Comparison of ENCODE assay signal across 10 mouse cellular contexts in genomic region chr5:66532827-66533226, GRCm38 (mm10).
DNase-seq lines count a peak whose midpoint lies in the region; ATAC-seq and TF ChIP-seq lines count a peak whose summit lies in the region.
"Had no signal": no experiment of that assay in that cellular context is flagged by ENCODE, and none has a peak within 500 bp of the region (broad histone marks: within the 10 kb centered on the region; RNA-seq: fewer than 3 reads in every experiment).

No protein-coding gene starts in this region.

- peaks cover 4% of the 10 kb centered on the region; the same call in 1 of the 2 replicates for H3K4me1 ChIP-seq in lung, postnatal 0 days (ENCODE audit: insufficient read depth, low read depth, low read length)

- H3K4me2 ChIP-seq in lung, postnatal 0 days (replicated peaks; ENCODE audit: low read depth, low read length) = no peak overlapping the region
- H3K4me2 ChIP-seq: hindbrain, embryonic 15.5 days had no signal

- H3K4me3 ChIP-seq in layer of hippocampus, adult 2 months = no peak overlapping the region
- no peak overlapping the region for H3K4me3 ChIP-seq in lung, postnatal 0 days (ENCODE audit: low read depth, low read length)
- H3K4me3 ChIP-seq: hindbrain, embryonic 15.5 days had no signal

- TF ChIP-seq CTCF in layer of hippocampus, adult 2 months (conservative IDR thresholded peaks at IDR 0.05) = no peak
- no peak for TF ChIP-seq CTCF in lung, postnatal 0 days (IDR thresholded peaks at IDR 0.05)

- TF ChIP-seq EP300 in lung, postnatal 0 days (IDR thresholded peaks at IDR 0.05) = no peak

- H3K36me3 ChIP-seq in lung, postnatal 0 days (ENCODE audit: insufficient read depth, low read length) = no peaks in the 10 kb centered on the region
- H3K36me3 ChIP-seq: hindbrain, embryonic 15.5 days had no signal

- DNase-seq in adrenal gland, adult (ENCODE audit: inconsistent age in 2 of 2, low spot score in 1 of 2) = peak; percentile 83 to 88
- DNase-seq in adrenal gland, postnatal 4 days (ENCODE audit: low spot score in 2 of 2) = no peak
- no peak for DNase-seq in layer of hippocampus, adult 2 months (ENCODE audit: low spot score in 2 of 2)
- DNase-seq in layer of hippocampus, adult 9-10 months (ENCODE audit: low spot score) = no peak
- peak; percentile 56 to 73 for DNase-seq in cerebellum, postnatal 14 days
- DNase-seq in lung, postnatal 0 days (ENCODE audit: low spot score) = peak; percentile 58
- no peak for DNase-seq in urinary bladder, postnatal 36 days (ENCODE audit: low spot score in 2 of 2)
- DNase-seq in c-Kit-positive CD71-positive TER-119-positive erythroid progenitor cells, embryonic 14.5 days (ENCODE audit: low spot score) = no peak

- no peaks in the 10 kb centered on the region for H3K27me3 ChIP-seq in lung, postnatal 0 days (replicated peaks; ENCODE audit: insufficient read depth, low read length)
- H3K27me3 ChIP-seq: hindbrain, embryonic 15.5 days; Patski had no signal

- no peaks in the 10 kb centered on the region for H3K9me3 ChIP-seq in lung, postnatal 0 days (ENCODE audit: low read length)
- H3K9me3 ChIP-seq: hindbrain, embryonic 15.5 days had no signal

- 41% methylated on average over 6 of the region's 6 CpGs for WGBS in lung, postnatal 0 days

- 0 out of 2 replicates have a peak overlapping the region, but pooled peaks have one; percentile 46 for H3K27ac ChIP-seq in layer of hippocampus, adult 2 months
- peak overlapping the region; percentile 38 for H3K27ac ChIP-seq in lung, postnatal 0 days (ENCODE audit: low read length)
- H3K27ac ChIP-seq: hindbrain, embryonic 15.5 days had no signal

- H3K9ac ChIP-seq in lung, postnatal 0 days (replicated peaks; ENCODE audit: low read depth) = no peak overlapping the region
- H3K9ac ChIP-seq: hindbrain, embryonic 15.5 days had no signal

- peak; percentile 51 for ATAC-seq in lung, postnatal 0 days
- ATAC-seq: Patski had no signal

Comparison
In these comparisons a context has a peak if more than half of its experiments do, and no peak if none do; other contexts are left out.
1. DNase-seq: peak in adrenal gland, adult (2 of 2), cerebellum, postnatal 14 days (2 of 2) and lung, postnatal 0 days (single experiment); none in adrenal gland, postnatal 4 days (0 of 2), layer of hippocampus, adult 2 months (0 of 2), layer of hippocampus, adult 9-10 months (single experiment), urinary bladder, postnatal 36 days (0 of 2) and c-Kit-positive CD71-positive TER-119-positive erythroid progenitor cells, embryonic 14.5 days (single experiment).